Mouse (Mus musculus): ENCODE results near the gene Nsun6. TPM values are rescaled to one million over a fixed set of nuclear protein-coding genes. Genes with fewer than 3 reads are reported as not detected.

The Nsun6 gene
- polyA plus RNA-seq, 1 experiment from 2014 or later = 7.6 TPM

GRCm38 (mm10) chr2:14953090-14953489, 101.8 kb downstream of the Nsun6 start:
- no peak overlapping the region for H3K4me3 ChIP-seq (ENCODE audit: low read length)
- no peak overlapping the region for H3K27ac ChIP-seq (ENCODE audit: low read length)
- H3K9me3 ChIP-seq (ENCODE audit: control insufficient read depth, low read length) = no peaks in the 10 kb centered on the region
- H3K9ac ChIP-seq (ENCODE audit: low read depth, low read length) = no peak overlapping the region
- H3K4me2 ChIP-seq (ENCODE audit: low read depth, low read length) = no peak overlapping the region
- ATAC-seq = no peak
- WGBS = 77% methylated on average over 2 of the region's 2 CpGs
- no peaks in the 10 kb centered on the region for H3K4me1 ChIP-seq (ENCODE audit: control insufficient read depth, insufficient read depth, low read length)
- no peaks in the 10 kb centered on the region for H3K27me3 ChIP-seq (replicated peaks; ENCODE audit: control insufficient read depth, insufficient read depth, low read length)
- no peaks in the 10 kb centered on the region for H3K36me3 ChIP-seq (ENCODE audit: control insufficient read depth, insufficient read depth, low read length)

Other genes with a start within 250 kb of the Nsun6 start
- gene Arl5b, start 5.7 kb downstream of the Nsun6 start, polyA plus RNA-seq (2015; fragmentation: Nextera tagmentation; extraction: Ambion mirVana) = 18.1 and 19.6 TPM in 2 replicates

Measured in intestine, embryonic 16.5 days (tissue).